Mouse (Mus musculus) liver, embryonic 14.5 days (tissue): ENCODE results near the gene Etfa.

Experiments
- CTCF ChIP-seq: IDR thresholded peaks from 2 replicates; pipeline ENCODE4 v1.5.1; 2016; ENCODE audit warnings: antibody characterized with exemption, low read depth, control low read depth
- EP300 ChIP-seq: IDR thresholded peaks from 2 replicates; pipeline ENCODE4 v1.6.1; 2016; ENCODE audit warnings: antibody characterized with exemption, low read depth

DNA sequence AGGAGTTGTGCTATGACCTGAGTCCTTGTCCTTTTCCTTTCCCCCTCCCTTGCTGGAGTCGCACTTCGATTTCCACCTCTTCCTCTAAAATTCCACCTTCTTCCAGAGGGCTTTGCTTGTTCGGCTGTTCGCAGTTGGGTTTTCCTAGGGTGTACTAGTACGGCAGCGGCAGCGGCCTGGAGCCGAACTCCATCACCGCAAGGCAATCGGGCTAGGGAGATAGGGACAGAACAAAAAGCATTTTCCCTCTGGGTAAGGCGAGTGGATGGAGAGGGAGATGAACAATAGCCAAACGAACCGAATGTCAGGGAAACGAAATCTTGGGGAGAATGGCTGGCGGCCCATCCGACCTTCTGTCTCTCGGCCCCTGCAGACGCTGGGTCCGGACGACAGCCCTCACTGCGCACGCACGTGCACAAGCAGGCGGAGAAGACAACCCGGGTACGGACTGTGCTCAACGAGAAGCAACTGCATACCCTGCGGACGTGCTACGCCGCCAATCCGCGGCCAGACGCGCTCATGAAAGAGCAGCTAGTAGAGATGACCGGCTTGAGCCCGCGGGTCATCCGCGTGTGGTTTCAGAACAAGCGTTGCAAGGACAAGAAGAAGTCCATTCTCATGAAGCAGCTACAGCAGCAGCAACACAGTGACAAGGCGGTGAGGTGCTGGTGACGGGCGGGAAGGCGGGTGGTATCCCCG lies 31.8 kb upstream of the Etfa start:
- TF ChIP-seq EP300 (no peak), CTCF (no peak)
